Mouse (Mus musculus): ENCODE results near the gene Trir.

Trir gene

GRCm38 (mm10) chr8:85026670-85027515 lies at the start of gene Trir:
Gene Trir (plus strand): TSS chr8:85026823.
- DNase-seq (ENCODE audit: low spot score), result peak; percentile 95

DNA sequence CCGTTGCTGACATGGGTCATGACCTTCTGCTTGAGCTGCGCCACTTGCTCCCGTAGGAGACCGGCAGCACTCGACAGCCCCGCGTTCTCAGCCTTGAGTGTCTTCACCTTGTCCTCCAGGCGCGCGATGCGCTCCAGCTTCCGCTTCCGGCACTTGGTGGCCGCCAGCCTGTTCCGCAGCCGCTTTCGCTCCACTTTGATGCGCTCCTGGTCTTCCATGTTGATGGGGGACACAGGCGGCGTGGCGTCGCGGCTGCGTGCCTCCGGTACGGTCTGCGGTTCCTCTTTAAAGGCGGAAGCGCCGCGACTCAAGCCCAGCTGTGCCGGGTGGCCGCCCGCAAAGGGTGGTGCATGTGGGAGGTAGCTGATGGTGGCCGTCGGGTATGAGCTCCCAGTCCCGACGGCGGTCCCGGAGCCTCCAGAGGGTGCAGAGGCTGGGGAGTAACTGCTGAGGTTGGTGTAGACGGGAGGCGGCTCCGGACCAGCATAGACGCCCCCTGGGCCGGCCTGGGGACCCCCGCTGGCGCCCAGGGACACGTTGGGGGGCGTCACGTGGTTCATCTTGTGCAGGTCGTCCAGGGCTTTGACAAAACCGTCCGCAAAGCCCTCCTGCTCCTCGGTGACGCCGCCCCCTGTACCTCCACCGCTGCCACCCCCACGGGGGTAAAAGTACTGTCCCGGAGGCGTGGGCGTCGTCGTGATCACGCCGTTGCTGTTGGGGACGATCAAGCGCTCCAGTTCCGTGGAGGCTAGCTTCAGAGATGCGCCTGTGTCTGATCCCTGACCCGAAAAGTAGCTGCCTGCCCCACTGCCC lies 49.0 kb upstream of the Trir start:
- DNase-seq (ENCODE audit: low spot score), result peak; percentile 69

DNA sequence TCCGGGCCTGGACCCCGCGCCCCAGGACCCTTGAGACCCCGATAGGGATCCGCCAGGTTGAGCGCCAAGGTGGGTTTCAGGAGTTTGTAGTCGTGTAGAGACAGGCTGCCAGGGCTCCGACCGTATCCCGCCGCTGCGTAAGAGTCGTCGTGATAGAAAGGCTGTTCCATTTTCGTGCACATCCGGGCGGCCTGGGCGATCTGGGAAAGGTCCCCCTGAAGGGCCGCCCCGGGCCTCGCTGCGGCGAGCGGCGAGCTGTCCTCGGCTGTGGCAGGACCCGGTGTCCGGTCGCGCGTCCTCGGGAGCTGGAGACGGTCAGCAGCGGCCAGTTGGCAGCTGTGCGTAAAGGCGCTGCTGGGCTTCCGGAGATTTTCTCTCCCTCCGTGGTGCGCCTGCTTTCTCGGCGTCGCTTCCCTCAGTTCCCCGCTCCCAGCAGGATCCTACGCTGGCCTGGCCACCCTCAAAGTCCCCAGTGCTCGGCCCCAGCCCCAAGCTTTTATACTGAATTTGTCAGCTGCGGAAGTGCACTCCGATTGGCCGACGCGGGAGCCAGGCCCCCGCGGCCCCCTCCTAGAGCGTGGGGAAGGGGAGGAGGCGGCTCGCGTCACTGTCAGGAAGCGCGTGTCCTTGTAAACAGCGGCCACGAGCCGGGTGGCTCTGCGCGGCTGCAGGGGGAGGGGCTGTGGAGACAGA lies 48.2 kb upstream of the Trir start, which contains the start of gene Junb:
Junb (minus strand) TSS at position 471 of the 693 bp plus-strand sequence.
- DNase-seq (ENCODE audit: low spot score), result peak; percentile 85

DNA sequence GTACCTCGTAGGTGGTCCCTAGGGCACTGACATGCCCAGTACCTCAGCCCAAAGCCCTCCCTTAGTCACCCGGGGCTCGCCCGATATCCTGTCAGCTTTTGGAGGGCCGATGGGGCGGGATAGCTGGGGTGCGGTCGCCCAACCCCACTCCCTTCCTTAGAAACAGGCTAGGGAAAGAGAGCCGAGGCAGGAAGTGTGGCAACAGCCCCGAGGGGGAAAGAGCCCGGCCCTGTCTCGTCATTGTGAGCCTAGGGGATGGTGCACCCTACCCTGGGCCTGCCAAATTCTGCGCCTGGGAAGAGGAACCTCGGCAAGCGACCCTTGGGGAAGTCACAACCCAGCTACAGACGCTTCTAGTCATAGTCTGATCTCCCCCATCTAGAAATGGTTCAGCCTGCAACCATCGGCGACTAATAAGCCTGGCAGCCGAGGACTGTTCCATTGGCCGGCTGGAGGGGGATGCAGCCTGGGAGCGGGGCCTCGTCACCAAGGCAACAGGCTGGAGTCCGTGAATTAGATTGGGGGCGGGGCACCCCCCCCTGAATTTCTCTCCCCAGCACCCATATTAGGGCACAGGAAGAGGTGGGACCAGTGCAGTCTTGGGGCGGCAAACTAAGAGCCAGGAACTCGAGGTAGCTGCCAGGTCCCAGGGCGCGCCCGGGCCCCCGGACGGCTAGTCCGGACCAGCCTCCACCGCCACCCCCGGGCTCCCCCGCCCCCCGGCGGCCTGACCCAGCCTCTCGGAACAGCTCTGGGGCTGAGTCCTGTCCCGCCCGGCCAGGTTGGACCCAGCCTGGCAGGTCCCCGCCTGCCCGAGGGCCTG lies 46.8 kb upstream of the Trir start:
- peak; percentile 83 for DNase-seq (ENCODE audit: low spot score)

DNA sequence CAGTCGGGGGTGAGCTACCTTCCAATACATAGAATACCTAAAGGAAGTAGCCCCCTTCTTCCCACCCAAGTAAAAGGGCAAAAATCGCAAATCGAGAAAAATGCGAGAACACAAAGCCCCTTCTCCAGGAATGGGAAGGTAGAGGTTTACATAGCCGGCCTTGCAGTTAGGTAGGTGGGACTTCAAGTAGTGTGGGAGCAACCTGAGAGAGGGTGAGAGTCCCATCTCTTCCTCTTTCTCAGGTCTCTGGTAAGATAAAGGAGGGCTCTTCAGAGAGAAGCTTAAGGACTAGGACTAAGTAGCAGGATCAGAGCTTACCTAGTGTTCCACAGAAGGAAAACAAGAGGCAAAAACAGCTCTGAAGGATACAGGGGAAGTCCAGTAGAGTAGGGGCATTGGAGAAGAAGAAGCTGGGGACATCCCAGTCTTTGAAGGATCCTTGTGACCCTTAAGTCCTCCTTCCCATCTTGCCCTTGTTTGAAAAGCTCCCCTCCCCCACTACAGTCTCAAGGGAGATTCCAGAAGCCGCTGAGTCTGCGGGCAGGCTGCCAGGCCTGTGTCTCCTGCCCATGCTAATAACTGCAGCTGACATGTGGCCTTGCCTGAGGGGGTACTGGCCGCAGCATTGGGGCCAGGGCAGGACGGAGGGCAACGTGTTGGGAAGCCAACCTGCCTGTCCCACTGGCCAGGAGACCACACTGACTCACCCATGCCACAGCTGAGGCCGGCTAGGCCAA lies 45.8 kb upstream of the Trir start:
- no peak for DNase-seq (ENCODE audit: low spot score)

DNA sequence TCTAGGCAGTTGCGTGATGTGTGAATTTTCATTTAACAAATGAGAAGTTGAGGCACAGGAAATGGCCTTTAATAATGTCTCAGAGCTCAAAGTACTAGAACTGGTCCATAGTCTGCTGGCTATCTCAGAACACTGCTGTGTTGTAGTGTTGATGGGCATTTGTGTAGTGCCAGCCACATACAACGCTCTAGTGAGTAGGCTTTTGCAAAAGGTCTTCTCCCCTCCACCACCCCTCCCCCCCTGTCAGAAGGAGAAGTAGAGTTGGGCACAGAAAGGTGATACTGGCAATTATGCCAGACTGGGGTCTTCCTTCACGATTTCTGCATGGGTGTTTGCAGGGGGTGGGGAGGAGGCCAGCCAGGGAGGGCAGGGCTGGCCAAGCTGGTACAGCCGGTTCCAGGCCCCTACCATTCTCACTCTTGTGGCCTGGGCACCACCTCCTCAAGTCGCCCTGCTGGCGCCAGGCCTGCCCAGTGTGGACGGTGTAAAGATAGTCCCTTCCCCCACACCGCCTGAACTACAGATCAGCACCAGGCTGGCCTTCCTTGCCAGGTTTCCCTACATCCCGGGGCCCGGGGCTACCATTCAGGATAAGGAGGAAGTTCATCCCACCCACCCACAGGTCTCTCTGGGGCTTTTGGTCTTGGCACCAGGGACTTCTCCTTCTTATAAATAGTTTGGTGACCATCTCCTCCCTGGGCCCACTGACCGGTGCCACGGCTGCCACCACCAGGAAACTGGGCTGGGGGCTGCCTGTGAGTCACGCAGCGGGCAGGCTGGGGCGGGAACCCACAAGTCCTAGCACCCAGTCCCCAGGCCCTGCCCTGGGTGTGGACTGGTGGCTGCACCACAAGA lies 44.8 kb upstream of the Trir start:
- no peak for DNase-seq (ENCODE audit: low spot score)

DNA sequence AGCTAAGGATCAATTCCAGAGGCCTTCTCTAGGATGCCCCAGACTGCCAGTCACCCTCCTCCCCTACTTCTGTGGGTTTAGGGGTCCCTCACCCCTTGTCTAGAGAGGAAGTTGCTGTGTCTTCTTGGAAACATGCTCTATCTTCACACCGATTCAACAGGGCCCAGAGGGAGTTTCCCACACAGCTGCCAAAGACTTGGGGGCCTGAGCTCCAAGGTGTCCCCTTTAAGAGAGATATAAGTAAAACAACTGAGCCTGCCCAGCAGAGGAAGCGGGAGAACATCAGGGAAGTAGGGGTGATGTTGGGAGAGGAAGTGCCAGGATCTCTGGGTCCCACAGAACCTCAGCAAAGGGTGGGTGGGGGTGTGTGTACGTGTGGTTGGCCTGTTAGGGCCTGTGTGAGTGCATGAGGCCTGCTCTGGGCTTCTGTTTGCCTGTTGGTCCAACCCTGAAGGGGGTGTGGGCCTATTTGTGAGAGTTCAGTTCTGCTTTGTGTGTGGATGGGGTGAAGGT lies 44.1 kb upstream of the Trir start:
- DNase-seq (ENCODE audit: low spot score), result no peak

DNA sequence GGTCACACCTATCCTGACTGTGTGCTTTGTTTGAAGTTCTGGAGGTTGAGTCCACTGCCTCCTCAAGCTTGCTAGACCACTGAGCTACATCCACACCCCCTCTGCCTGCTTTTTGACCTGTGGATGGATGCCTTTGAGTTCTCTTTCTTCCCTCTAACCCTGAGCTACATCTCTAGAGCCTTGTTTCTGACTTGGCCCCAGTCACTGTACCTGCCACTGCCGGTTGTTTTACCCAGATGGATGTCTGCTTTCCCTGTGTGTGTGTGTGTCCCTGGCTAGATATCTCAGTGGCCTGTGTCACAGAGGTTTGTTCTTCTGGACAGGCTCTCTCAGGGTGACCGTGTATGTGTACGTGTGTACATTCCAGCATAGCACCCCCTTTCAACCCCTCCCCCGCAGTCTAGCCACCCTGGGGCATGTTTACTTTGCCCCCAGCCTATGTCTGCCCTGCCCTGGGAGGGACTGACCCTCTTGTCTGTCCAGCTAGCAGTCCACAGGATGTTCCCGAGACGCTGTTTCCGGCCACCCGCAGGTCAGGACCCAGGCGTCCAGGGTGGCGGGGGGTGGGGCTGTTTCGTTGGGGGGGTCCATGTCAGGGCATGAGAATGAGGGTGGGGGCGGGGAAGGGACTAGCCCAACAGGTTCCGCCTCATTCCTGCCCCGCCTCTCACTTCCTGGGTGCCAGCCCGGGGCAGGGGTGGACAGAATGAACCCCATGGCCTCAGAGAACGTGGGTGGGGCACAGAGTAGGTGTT lies 42.2 kb upstream of the Trir start:
- DNase-seq (ENCODE audit: low spot score), result no peak

GRCm38 (mm10) chr8:84985049-84985683 lies 41.5 kb upstream of the Trir start:
- no peak for DNase-seq (ENCODE audit: low spot score)

GRCm38 (mm10) chr8:84985684-84986378 lies 40.8 kb upstream of the Trir start:
- DNase-seq (ENCODE audit: low spot score), result peak; percentile 79

DNA sequence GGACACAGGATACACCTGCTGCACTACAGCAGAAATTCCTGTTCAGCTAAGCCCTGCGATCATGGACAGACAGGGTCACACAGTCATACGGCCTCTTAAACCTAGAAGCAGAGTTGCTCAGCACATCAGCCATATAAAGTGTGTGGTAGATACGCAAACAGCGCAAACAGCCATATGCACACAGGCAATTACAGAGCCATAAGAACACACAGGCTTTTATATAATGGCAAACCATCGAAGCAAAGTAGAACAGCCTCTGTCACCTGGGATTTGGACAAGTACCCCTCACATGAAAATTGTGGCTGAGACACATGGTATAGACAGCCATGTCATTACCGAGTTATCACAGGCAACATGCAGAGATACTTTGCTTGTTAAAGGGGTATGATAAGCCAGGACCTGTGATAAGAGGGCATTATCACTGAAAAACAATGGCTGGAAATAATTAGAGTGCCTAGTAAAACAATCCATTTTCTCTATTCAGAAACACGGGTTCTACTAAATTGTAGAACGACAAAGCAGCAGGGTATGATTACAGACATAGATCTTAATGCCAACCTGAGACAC lies 40.2 kb upstream of the Trir start:
- no peak for DNase-seq (ENCODE audit: low spot score)

GRCm38 (mm10) chr8:84987388-84987787 lies 39.2 kb upstream of the Trir start:
- no peak for DNase-seq (ENCODE audit: low spot score)

DNA sequence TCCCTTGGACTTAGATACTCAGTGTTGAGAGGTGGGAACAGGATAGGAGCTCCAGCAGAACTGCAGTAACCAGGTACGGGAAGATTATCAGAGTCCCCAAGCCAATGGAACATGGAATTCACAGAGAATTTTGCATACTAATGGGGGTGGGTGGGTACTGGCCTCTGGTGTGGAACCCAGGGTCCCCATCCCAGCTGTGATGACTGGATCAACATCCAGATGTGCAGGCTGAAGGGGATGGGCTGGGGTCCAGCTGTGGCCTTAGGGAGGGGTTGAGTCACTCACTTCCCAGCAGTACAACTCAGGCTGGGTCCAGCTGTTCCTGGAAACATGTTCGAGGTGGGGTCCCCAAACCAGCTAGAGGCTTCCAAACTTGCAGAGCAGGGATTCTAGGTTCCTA lies 38.7 kb upstream of the Trir start:
- DNase-seq (ENCODE audit: low spot score), result no peak

DNA sequence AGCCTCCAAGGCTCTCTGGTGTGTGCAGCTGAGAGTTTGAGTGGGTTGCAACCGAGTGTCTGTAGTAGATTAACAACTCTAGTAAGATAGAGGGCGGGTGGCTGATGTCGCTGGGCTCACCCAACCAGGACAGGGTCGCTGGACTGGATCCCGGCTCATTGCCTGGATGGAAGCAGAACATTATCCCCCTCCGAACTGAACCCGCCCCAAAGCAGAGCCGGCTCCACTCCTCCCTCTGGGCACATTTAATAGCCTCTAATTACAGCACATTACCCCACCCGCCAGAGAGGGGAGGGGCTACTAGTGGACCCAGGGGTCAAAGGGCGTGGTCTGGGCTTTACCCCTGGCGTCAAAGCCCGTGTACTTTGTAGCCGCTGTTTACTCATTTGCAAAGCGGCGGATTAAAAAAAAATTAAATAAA lies 37.3 kb upstream of the Trir start:
- DNase-seq (ENCODE audit: low spot score), result no peak

- DNase-seq (ENCODE audit: low spot score), result peak; percentile 91
Observed at GRCm38 (mm10) chr8:84989810-84990209, 36.8 kb upstream of the Trir start.

DNA sequence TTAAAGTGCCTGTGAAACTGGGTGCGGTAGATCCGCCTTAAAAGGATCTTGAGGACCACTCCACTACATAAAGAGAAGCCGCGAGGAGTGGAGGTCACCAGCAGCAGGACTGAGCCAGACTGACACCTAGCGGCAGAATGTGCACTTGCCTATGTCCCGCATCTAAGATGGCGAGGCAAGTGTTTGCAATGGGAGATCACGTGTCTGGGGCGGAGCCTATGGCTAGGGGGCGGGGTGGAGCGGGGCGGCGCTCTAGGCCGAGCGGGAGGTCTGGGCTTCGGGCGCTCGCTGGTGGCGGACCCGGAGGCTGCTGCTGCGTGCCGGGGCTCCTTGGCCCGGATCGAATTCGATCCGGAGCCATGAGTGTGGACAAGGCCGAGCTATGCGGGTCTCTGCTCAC lies 36.3 kb upstream of the Trir start, which contains the start of gene Hook2:
Hook2 (plus strand) TSS at position 255 of the 400 bp plus-strand sequence.
- peak; percentile 93 for DNase-seq (ENCODE audit: low spot score)

GRCm38 (mm10) chr8:84990836-84991235 lies 35.8 kb upstream of the Trir start:
- DNase-seq (ENCODE audit: low spot score), result no peak

Data from spleen, adult 12 weeks (tissue).